Mouse (Mus musculus): ENCODE data around the gene Olfr718-ps1. TPM values are rescaled to one million over a fixed set of nuclear protein-coding genes. Genes with fewer than 3 reads are reported as not detected.

Olfr718-ps1 gene
- polyA plus RNA-seq, 2 experiments = not detected

- DNase-seq (ENCODE audit: low spot score) (no peak), ATAC-seq (ENCODE audit: low FRiP score, low read depth) (no peak)
- Histone ChIP-seq H3K4me1 (ENCODE audit: control insufficient read depth, insufficient read depth, low read length) (no peaks in the 10 kb centered on the region), H3K36me3 (ENCODE audit: control insufficient read depth, insufficient read depth, low read length) (peaks cover 3% of the 10 kb centered on the region; the same call in 1 of the 2 replicates), H3K9ac (ENCODE audit: low read depth, low read length, severe bottlenecking) (no peak overlapping the region), H3K4me3 (replicated peaks; ENCODE audit: low read length) (no peak overlapping the region), H3K9me3 (ENCODE audit: control insufficient read depth, low read length) (no peaks in the 10 kb centered on the region), H3K4me2 (replicated peaks; ENCODE audit: low read depth, low read length, severe bottlenecking) (no peak overlapping the region), H3K27ac (replicated peaks; ENCODE audit: low read depth, low read length) (no peak overlapping the region), H3K27me3 (ENCODE audit: control insufficient read depth, insufficient read depth, low read length) (no peaks in the 10 kb centered on the region)
- 85% methylated on average over 1 of the region's 1 CpGs for WGBS
- no peak for TF ChIP-seq POLR2A (IDR thresholded peaks at IDR 0.05; ENCODE audit: borderline replicate concordance, extremely low read depth, insufficient read depth, insufficient read length)
Measured at GRCm38 (mm10) chr5:143101626-143102025, 45.8 kb downstream of the Olfr718-ps1 start.

DNA sequence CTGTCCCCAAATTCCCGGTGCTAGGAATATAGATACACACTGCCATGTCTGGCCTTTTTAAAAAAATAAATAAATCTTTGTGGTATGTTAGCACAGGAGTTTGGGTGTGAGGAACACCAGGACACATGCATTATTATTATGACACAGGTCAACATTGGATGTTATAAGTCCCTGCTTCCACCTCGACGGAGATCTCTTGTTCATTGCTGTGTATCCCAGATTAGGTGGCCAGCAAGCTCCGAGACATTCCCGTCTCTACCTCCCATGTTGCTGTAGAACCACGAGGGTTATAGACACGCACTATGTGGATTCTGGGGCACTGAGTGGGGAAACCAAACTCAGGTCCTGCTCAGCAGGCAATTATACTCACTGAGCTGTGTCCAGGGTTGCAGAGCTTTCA is 52.1 kb downstream of the Olfr718-ps1 start:
- Histone ChIP-seq H3K27me3 (ENCODE audit: control insufficient read depth, insufficient read depth, low read length) (no peaks in the 10 kb centered on the region), H3K9ac (ENCODE audit: low read depth, low read length, severe bottlenecking) (no peak overlapping the region), H3K36me3 (ENCODE audit: control insufficient read depth, insufficient read depth, low read length) (peaks cover 49% of the 10 kb centered on the region), H3K4me2 (replicated peaks; ENCODE audit: low read depth, low read length, severe bottlenecking) (no peak overlapping the region), H3K27ac (replicated peaks; ENCODE audit: low read depth, low read length) (no peak overlapping the region), H3K4me3 (replicated peaks; ENCODE audit: low read length) (no peak overlapping the region), H3K4me1 (ENCODE audit: control insufficient read depth, insufficient read depth, low read length) (no peaks in the 10 kb centered on the region), H3K9me3 (ENCODE audit: control insufficient read depth, low read length) (no peaks in the 10 kb centered on the region)
- DNase-seq (ENCODE audit: low spot score) (no peak), ATAC-seq (ENCODE audit: low FRiP score, low read depth) (no peak)
- TF ChIP-seq POLR2A (IDR thresholded peaks at IDR 0.05; ENCODE audit: borderline replicate concordance, extremely low read depth, insufficient read depth, insufficient read length) = no peak
- WGBS = 94% methylated on average over 7 of the region's 7 CpGs

GRCm38 (mm10) chr5:143092891-143093290 is 54.5 kb downstream of the Olfr718-ps1 start:
- H3K4me2 ChIP-seq (replicated peaks; ENCODE audit: low read depth, low read length, severe bottlenecking) = no peak overlapping the region
- H3K9me3 ChIP-seq (ENCODE audit: control insufficient read depth, low read length) = no peaks in the 10 kb centered on the region
- peaks cover 71% of the 10 kb centered on the region for H3K36me3 ChIP-seq (ENCODE audit: control insufficient read depth, insufficient read depth, low read length)
- H3K27ac ChIP-seq (replicated peaks; ENCODE audit: low read depth, low read length) = no peak overlapping the region
- H3K9ac ChIP-seq (ENCODE audit: low read depth, low read length, severe bottlenecking) = no peak overlapping the region
- DNase-seq (ENCODE audit: low spot score) = no peak
- no peaks in the 10 kb centered on the region for H3K4me1 ChIP-seq (ENCODE audit: control insufficient read depth, insufficient read depth, low read length)
- WGBS = 55% methylated on average over 3 of the region's 3 CpGs
- H3K27me3 ChIP-seq (ENCODE audit: control insufficient read depth, insufficient read depth, low read length) = no peaks in the 10 kb centered on the region
- TF ChIP-seq POLR2A (IDR thresholded peaks at IDR 0.05; ENCODE audit: borderline replicate concordance, extremely low read depth, insufficient read depth, insufficient read length) = no peak
- no peak for ATAC-seq (ENCODE audit: low FRiP score, low read depth)
- H3K4me3 ChIP-seq (replicated peaks; ENCODE audit: low read length) = no peak overlapping the region

GRCm38 (mm10) chr5:143084898-143085297 is 62.5 kb downstream of the Olfr718-ps1 start:
- H3K4me1 ChIP-seq (ENCODE audit: control insufficient read depth, insufficient read depth, low read length) = no peaks in the 10 kb centered on the region
- H3K9me3 ChIP-seq (ENCODE audit: control insufficient read depth, low read length) = no peaks in the 10 kb centered on the region
- no peaks in the 10 kb centered on the region for H3K27me3 ChIP-seq (ENCODE audit: control insufficient read depth, insufficient read depth, low read length)
- no peak for TF ChIP-seq POLR2A (IDR thresholded peaks at IDR 0.05; ENCODE audit: borderline replicate concordance, extremely low read depth, insufficient read depth, insufficient read length)
- no peak overlapping the region for H3K4me3 ChIP-seq (replicated peaks; ENCODE audit: low read length)
- H3K9ac ChIP-seq (ENCODE audit: low read depth, low read length, severe bottlenecking) = no peak overlapping the region
- H3K36me3 ChIP-seq (ENCODE audit: control insufficient read depth, insufficient read depth, low read length) = peaks cover 91% of the 10 kb centered on the region
- WGBS = 70% methylated on average over 4 of the region's 4 CpGs
- H3K4me2 ChIP-seq (replicated peaks; ENCODE audit: low read depth, low read length, severe bottlenecking) = no peak overlapping the region
- H3K27ac ChIP-seq (replicated peaks; ENCODE audit: low read depth, low read length) = no peak overlapping the region
- no peak for DNase-seq (ENCODE audit: low spot score)
- ATAC-seq (ENCODE audit: low FRiP score, low read depth) = no peak

Small RNA genes within 50 kb of the gene (microRNA-seq; reads per million reads assigned to microRNA genes)
- not detected for gene Gm44405

Other genes with a start within 250 kb of the Olfr718-ps1 start
- 2,733 and 3,354 TPM in 2 replicates for gene Actb, start 240.8 kb downstream of the Olfr718-ps1 start, polyA plus RNA-seq (2012; rRNA removed)
- gene Actb, start 240.8 kb downstream of the Olfr718-ps1 start, polyA plus RNA-seq (2014; fragmentation: Nextera tagmentation; extraction: Ambion mirVana) = 14,101 and 14,367 TPM in 2 replicates
- gene Fscn1, start 187.2 kb downstream of the Olfr718-ps1 start, polyA plus RNA-seq (2012; rRNA removed) = 395 and 512 TPM in 2 replicates
- gene Fscn1, start 187.2 kb downstream of the Olfr718-ps1 start, polyA plus RNA-seq (2014; fragmentation: Nextera tagmentation; extraction: Ambion mirVana) = 356 and 368 TPM in 2 replicates
- gene Rnf216, start 34.6 kb downstream of the Olfr718-ps1 start, polyA plus RNA-seq (2012; rRNA removed) = 41.5 and 47.3 TPM in 2 replicates
- 34.2 and 35.1 TPM in 2 replicates for gene Rnf216, start 34.6 kb downstream of the Olfr718-ps1 start, polyA plus RNA-seq (2014; fragmentation: Nextera tagmentation; extraction: Ambion mirVana)
- gene Rbak, start 33.2 kb upstream of the Olfr718-ps1 start, polyA plus RNA-seq (2012; rRNA removed) = 21.0 TPM in 2 replicates
- gene Rbak, start 33.2 kb upstream of the Olfr718-ps1 start, polyA plus RNA-seq (2014; fragmentation: Nextera tagmentation; extraction: Ambion mirVana) = 8.8 and 12.6 TPM in 2 replicates
- gene Spdye4b, start 33.4 kb upstream of the Olfr718-ps1 start, polyA plus RNA-seq (2012; rRNA removed) = not detected in 2 replicates
- not detected in 2 replicates for gene Spdye4b, start 33.4 kb upstream of the Olfr718-ps1 start, polyA plus RNA-seq (2014; fragmentation: Nextera tagmentation; extraction: Ambion mirVana)
- gene Spdye4a, start 79.3 kb upstream of the Olfr718-ps1 start, polyA plus RNA-seq (2012; rRNA removed) = not detected in 2 replicates
- gene Spdye4a, start 79.3 kb upstream of the Olfr718-ps1 start, polyA plus RNA-seq (2014; fragmentation: Nextera tagmentation; extraction: Ambion mirVana) = not detected in 2 replicates
- 25.2 and 30.9 TPM in 2 replicates for gene Zfp12, start 87.6 kb upstream of the Olfr718-ps1 start, polyA plus RNA-seq (2012; rRNA removed)
- gene Zfp12, start 87.6 kb upstream of the Olfr718-ps1 start, polyA plus RNA-seq (2014; fragmentation: Nextera tagmentation; extraction: Ambion mirVana) = 19.1 and 22.2 TPM in 2 replicates
- gene Zfp316, start 122.4 kb upstream of the Olfr718-ps1 start, polyA plus RNA-seq (2012; rRNA removed) = 9.1 and 12.2 TPM in 2 replicates
- gene Zfp316, start 122.4 kb upstream of the Olfr718-ps1 start, polyA plus RNA-seq (2014; fragmentation: Nextera tagmentation; extraction: Ambion mirVana) = 2.8 and 4.1 TPM in 2 replicates
- 9.1 and 11.4 TPM in 2 replicates for gene Zfp853, start 146.0 kb upstream of the Olfr718-ps1 start, polyA plus RNA-seq (2012; rRNA removed)
- gene Zfp853, start 146.0 kb upstream of the Olfr718-ps1 start, polyA plus RNA-seq (2014; fragmentation: Nextera tagmentation; extraction: Ambion mirVana) = 0.26 and 0.35 TPM in 2 replicates
- gene E130309D02Rik, start 167.8 kb upstream of the Olfr718-ps1 start, polyA plus RNA-seq (2012; rRNA removed) = 25.2 and 35.2 TPM in 2 replicates
- gene E130309D02Rik, start 167.8 kb upstream of the Olfr718-ps1 start, polyA plus RNA-seq (2014; fragmentation: Nextera tagmentation; extraction: Ambion mirVana) = 29.2 and 33.3 TPM in 2 replicates
- gene Zdhhc4, start 181.7 kb upstream of the Olfr718-ps1 start, polyA plus RNA-seq (2012; rRNA removed) = 67.2 and 92.8 TPM in 2 replicates
- gene Zdhhc4, start 181.7 kb upstream of the Olfr718-ps1 start, polyA plus RNA-seq (2014; fragmentation: Nextera tagmentation; extraction: Ambion mirVana) = 85.2 and 86.3 TPM in 2 replicates
- 1.5 and 2.2 TPM in 2 replicates for gene Grid2ip, start 209.8 kb upstream of the Olfr718-ps1 start, polyA plus RNA-seq (2012; rRNA removed)
- 0.51 and 0.89 TPM in 2 replicates for gene Grid2ip, start 209.8 kb upstream of the Olfr718-ps1 start, polyA plus RNA-seq (2014; fragmentation: Nextera tagmentation; extraction: Ambion mirVana)